Mouse (Mus musculus): ENCODE measurements around the gene Oxsm.

Gene Oxsm

DNA sequence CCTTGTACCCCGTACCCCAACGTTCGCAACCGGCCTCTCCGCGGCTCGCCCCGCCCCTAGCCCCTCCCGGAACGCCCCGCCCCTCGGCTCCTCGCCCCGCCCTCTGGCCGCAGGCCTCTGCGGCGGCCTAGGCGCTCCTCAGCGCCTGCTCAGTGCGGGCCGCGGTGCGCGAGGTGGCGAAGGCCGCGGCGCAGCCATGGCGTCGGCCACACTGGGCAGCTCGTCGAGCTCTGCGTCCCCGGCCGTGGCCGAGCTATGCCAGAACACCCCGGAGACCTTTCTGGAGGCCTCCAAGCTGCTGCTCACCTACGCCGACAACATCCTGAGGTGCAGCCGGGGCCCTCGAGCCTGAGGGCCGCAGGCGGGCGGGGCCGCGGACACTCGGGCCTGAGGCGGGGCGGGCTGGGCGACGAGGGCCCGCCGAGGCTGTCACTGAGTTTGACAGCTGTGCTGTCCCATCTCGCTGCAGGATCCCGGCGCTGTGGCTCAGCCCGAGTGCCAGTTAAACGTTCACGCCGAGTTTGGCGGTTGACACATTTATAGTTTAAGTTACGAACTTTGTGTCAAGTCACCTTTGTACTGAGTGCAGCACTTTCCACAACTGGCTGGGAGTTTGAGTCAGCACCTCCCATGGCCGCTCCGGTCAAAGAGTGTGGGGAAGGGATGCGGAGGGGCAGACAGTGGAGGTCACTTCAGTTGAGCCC lies at the start of gene Oxsm, which contains the start of gene Ngly1:
TSS of gene Oxsm (minus strand) at position 638 of the 704 bp plus-strand sequence.
TSS of gene Ngly1 (plus strand) at position 110 of the 704 bp plus-strand sequence.
- DNase-seq (ENCODE audit: low read depth) = peak; percentile 88

DNA sequence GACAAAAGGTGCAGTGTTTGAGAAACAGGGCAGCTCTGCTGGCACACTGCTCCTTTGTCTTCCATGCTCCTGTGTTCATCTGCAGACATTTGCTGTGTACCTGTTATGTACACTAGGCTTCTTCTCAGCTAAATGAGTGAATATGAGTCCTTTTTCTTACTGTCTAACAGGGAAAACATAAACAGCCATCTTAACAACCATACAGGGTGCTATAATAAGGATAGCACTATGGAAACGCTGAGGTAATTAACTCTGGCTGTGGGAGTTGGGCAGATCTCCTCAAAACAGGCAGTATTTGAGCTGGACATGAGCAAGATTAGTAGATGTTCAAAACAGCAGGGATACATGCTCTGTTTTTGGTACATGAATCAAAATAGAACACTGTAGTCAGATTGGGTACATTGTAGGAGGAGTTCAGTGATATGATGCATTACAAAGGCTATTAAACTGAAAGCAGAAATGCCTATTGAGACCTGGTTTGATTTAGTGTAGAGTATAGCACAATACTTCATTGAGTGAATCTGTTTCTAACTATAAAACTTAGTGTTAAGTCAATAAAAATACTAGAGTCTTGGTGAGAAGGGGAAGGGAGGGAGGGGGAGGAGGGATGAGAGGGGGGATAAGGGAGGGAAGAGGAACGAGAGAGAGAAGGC lies 47.3 kb upstream of the Oxsm start:
- no peak for DNase-seq (ENCODE audit: low read depth)

DNA sequence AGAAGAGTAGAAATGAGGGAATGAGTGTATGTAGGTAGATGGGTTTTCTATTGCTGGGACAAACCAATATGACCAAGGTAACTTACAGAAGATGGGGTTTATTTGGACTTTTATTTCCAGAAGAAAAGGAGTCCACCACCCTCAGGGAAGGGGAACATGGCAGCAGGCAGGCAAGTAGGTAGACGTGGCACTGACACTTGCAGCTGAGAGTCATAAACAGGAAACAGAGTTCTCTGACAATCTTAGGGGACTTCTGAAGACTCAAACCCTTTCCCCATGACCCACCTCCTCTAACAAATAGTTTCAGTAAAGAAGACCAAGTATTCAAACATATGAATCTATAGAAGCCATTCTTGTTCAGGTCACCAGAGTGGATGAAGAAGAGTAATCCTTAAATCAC lies 44.3 kb upstream of the Oxsm start:
- DNase-seq (ENCODE audit: low read depth) = no peak

DNA sequence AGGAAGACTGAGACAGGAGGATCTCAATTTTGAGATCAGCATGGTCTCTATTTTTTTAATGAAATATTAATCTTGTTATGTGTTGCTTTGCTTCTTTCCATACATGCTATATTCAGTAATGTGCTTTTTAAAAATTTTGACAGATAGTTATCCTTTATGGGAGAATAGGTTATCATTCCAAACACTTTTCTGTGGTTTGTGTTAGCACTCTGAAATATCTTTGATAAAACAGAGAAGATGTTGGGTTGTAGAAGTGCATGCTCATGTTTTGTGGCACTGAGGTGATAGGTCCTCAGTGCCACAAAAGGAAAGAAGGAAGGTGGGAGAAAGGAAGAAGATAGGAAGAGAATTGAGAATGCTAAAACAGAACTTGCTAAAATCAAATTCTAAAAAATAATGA lies 43.4 kb upstream of the Oxsm start:
- no peak for DNase-seq (ENCODE audit: low read depth)

DNA sequence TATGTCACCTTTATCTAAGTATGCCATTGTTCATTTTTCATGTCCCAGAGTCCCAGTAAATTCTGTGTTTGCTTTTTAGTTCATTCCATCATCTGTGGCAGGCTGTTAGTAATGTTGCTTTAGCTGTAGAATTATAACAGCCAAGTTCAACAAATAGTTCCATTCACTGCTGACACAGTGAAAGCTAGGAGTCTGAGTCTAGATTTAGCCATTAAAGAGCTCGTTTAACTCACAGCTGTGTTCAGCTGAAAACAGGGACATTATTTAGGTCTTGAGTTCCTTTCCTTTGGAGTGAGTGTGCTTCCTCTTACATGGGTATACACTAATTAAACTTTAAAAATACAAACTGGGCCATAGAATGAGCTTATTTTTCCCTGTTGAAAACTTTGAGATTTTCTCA lies 42.8 kb upstream of the Oxsm start:
- no peak for DNase-seq (ENCODE audit: low read depth)

DNA sequence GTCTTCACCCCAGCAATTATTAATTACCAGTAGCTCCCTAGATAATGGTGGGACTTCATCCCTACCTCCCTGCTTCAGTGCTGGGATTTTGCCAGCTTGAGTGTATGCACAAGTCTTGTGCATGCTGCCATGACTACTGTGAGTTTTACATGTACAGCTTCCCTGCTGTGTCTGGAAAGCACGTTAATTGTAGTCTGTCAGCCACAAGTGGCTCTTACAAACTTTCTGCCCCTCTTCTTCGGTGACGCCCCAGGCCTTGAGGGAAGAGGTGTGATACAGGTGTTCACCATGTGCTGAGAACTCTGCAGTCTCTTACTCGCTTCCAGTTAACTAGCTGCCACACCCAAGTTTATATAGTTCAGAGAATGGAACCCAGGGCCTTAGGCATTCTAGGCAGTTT lies 34.4 kb upstream of the Oxsm start:
- no peak for DNase-seq (ENCODE audit: low read depth)

DNA sequence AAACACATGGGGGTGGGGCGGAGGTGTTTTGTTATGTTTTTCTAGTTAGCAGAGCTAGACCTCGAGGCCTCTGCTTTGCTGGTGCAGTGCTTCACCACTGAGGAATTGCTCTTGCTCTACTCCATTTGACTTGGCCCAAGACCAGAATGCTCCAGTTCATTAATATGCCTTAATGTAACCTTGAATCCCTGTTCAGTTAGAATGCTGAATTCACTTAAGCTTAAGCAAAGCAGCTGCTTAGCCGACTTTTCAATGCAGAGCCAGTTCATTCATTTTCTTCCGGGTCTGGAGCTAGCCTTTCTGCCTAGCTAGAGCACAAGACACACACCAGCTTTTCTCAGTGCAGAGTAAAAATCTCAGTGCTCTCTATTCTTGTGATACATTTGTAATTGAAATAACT lies 29.6 kb upstream of the Oxsm start:
- DNase-seq (ENCODE audit: low read depth) = no peak

DNA sequence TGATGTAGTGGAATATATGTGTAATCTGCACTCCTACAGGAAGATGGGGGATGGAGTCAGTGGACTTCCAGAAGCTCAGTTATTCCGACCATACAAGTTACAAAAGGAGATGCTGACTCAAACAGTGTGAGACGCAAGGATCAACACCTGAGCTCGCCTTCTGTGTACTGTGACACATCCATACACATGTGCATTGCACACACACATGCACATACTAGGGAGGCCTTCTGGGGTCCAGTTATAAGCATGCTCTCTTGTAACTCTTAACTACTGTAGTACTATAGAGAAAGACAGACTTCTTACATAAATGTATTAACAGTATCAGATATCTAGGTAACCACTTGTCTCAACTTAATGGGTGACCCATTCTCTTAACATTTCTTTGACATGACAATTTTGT lies 24.1 kb upstream of the Oxsm start:
- no peak for DNase-seq (ENCODE audit: low read depth)

DNA sequence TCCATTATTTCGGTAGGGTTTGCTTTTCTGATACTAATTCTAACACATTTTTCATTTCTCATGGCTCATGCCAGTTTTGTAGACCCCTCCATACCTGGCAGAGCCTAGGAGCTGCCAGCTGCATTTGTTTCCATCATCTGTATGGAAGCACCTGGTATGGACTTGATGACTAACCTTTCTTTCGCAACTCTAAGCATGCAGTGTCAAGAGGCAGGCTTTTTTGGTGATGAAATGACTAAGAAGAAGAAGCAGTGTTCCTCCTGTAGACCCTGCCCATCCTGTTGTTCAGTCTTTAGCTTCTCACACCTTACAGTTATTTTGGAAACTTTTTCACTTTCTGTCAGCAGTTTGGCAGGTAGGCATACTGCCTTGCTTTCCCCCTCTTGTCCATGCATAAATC lies 20.2 kb upstream of the Oxsm start:
- no peak for DNase-seq (ENCODE audit: low read depth)

DNA sequence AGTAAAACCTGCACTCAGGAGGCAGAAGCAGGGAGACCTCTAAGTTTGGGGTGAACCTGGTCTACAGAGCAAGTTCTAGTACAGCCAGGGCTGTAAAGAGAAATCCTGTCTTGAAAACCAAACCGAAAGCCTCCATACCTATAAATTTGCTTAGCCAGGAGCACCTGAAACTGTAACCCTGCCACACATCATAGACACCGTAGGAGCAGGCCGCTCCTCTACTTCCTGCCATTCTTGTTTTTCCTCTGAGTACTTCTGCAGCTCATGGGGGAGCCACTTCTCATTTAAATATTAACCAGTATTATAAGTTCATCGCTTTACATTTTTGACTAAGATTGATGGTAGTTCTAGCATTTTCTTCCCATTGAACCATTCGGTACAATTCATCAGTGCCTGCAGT lies 17.4 kb upstream of the Oxsm start:
- no peak for DNase-seq (ENCODE audit: low read depth)

DNA sequence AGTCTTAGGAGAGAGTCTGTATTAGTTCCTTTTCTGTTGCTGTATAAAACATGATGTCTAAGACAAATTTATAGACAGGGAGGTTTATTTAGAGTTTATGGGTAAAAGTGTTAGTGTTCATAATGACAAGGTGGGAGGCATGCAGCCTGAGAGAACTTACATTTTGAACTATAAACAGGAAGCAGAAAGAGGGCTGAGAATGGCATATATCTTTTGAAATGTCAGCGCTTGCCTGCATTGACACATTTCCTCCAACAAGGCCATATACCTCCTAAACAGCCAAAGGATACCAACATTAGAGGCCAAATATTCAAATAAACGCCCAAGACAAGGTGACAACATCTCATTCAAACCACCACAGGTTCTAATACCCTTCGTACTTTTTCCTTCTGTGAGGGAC lies 12.3 kb upstream of the Oxsm start:
- no peak for DNase-seq (ENCODE audit: low read depth)

DNA sequence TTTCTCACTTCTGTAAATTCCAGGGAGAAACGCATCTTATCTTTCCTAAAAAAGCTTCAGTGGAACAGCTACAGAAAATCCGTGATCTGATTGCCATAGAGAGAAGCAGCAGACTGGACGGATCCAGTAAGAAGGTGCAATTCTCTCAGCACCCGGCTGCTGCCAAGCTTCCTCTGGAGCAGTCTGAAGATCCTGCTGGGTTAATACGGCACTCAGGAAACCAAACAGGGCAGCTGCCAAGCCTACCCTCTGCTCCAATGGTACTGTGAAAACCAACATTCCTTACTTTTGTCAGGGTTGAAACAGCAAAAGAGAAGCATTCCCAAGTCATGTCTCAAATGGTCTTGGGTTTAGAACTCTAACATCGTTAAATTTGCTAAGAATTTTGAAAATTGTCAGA lies 10.9 kb upstream of the Oxsm start:
- DNase-seq (ENCODE audit: low read depth) = no peak

DNA sequence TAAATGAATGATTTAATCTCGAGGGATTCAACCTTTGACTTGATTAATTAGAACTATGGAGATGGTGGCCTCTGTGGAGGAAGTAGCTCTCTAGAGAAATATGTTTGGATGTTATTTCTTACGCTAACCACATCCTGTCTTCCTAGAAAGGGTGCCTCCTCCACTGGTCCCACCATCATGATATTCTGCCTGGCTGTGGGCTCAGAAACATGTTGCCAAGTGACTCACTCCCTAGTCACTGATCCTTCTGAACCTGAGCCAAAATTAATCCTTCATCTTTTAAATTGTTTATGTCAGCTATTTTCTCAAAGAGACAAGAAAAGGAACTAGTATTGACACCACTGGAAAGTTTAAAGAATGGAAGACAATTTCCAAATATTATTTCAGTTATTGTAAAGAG lies 6.6 kb upstream of the Oxsm start:
- DNase-seq (ENCODE audit: low read depth) = peak; percentile 69

DNA sequence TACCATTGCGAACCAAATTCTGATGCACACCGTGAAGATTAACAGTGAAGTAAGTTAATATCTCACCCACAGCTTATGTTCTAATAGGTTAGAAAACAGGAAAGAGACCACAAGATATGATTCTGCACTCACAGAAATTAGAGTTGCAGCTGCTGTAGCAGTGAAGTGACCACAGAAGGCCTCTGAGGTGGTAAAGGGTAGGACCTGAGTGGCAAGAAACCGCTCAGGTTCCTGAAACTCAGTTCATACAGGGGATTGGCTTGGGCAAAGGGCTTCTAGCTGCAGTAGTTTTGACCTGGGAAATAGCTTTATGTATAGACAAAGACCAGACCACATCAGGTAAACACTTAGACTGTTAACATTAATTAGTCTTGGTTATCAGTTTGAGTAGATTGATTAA lies 6.1 kb upstream of the Oxsm start:
- no peak for DNase-seq (ENCODE audit: low read depth)

DNA sequence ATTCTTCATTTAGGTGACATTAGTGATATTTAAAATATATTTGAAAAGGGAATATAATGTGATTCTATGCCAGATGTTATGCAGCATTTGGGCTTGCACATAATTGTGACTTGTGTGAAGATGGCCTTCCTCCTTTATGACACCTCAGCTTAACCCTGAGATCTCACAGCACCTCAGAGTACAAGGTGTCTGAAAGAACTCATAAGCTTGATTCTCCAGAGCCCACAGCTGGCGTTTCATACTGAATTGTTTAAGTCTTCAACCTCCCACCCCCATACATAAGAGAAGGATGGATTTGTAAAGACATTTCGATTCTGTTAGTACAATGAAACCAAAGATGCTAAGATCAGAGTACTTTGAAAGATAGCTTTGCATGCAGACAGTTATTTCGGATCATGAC lies 491 bp upstream of the Oxsm start:
- peak; percentile 38 for DNase-seq (ENCODE audit: low read depth)

DNA sequence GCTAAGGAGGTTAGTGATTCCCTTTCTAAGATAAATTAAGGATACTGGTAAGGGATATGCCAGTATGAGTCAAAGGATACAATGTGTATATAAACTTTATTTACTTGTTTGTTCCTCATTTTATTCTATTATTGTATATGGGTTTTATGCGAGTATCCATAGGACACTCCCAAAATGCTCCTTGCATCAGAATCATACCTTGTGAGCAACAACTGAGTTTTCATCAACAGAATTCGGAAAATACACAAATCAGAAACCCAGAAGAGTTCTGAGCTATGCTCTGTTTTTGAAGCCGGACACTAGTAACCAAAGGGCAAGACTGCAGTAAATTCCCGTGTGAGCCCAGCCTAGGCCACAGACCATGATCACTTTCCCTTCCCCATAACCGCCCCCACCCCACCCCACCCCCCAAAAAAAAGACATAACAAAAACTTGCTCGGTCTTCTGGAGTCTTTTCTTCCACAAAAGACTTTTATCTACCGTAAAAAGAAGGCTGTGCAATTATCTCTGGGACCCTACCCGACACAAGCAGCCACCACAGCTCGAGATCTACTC lies 928 bp downstream of the Oxsm start:
- no peak for DNase-seq (ENCODE audit: low read depth)

DNA sequence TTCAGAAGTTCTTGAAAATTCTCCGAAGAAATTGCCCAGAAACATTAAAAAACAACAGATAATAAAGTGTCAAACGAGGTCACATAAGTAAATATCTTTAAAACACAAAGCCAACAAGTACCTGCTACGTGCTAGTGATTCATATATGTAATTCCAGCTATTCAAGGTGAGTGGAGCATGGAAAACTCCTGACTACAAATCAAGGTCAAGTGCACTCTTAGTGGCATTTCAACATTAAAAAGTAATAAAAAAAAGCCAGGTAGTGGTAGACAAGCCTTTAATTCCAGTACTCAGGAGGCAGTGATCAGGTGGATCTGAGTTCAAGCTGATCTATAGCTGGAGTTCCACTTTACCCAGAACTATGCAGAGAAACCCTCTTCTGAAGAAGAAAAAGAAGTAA lies 1.5 kb downstream of the Oxsm start:
- no peak for DNase-seq (ENCODE audit: low read depth)

DNA sequence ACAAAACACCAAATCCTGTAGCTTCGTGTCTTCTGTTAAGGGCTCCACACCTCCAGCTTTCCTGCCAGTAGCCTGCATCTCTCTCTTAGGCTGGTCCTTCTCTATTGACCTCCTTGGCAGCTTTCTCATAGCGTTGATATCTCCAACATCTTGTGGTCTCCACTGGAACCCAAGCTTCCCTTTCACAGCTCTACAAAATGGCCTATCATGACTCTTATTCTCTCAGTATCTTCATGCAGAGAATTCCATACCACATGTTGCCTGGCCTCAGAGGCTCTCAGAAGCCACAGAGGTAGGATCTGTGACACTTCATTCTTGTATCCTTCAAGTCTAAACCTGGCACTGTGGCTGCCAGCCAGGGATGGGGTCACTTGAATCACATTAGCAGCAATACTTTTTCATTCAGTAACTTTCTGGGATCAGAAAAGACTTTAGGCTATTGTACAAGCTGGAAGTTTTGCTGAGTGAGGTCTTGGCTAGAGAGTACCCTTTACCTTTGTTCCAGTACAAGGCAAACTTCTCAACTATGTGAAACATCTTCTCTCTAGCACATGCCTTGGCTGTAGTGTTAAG lies 3.2 kb downstream of the Oxsm start:
- no peak for DNase-seq (ENCODE audit: low read depth)

DNA sequence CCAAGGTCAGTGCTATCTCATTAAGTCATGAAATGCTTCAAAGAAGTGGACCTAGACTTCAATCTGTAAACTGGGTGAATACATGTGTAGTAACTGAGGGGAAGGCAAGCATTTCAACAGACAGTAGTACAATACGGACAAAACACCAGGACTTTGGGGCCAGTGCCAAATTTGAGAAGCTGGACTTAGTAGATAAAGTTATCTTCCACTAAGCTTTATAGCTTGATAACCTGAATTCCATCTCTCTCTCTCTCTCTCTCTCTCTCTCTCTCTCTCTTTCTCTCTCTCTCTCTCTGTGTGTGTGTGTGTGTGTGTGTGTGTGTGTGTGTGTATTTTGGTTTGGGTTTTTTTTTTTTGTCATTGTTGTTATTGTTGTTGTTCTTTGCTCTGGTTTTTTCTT lies 4.5 kb downstream of the Oxsm start:
- no peak for DNase-seq (ENCODE audit: low read depth)

DNA sequence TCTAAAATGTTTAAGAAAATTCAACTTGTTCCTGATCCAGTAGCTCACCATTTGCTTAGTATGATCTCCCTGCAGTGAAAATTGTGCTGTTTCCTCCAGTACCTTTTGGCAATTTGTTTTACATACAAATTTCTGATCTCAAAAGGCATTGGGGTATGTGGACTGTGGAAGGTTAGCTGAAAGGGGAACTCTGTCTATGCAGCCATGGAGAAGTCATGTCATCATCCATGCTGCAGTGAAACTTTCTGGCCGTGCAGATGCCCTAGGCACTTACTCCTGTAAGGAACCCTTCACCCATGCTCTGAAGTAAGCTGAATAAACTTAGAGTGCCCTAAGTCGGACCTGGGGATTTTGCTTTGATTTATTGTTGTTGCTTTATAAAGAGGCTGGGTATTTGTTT lies 5.2 kb downstream of the Oxsm start:
- DNase-seq (ENCODE audit: low read depth) = no peak

DNA sequence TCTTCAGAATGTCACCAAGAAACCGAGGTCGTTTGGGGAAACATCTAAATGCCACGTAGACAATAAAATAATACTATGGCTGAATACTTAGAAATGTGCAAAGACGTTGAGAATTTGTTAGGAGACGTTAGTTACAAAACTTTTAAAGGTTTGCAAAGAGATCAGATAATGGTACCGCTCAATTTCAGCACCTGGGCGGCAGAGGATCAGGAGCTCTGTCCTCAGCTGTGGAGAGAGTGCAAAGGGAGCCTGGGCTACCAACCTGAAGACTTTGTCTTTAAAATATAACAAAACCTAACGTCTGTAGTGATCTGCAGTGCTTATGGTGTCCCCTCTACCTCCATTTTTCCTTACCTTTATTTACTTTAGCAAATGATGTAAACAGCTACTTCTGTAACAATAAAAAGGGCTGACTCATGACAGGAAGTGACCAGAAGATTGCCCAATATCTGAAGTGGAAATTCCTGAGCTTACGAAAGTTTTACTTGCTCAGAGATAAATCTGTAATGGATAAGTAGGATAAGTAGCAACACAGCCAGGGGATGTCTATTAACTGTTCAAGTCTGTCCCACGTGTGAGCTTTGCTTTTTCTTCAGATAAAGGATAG lies 5.9 kb downstream of the Oxsm start:
- DNase-seq (ENCODE audit: low read depth) = no peak

DNA sequence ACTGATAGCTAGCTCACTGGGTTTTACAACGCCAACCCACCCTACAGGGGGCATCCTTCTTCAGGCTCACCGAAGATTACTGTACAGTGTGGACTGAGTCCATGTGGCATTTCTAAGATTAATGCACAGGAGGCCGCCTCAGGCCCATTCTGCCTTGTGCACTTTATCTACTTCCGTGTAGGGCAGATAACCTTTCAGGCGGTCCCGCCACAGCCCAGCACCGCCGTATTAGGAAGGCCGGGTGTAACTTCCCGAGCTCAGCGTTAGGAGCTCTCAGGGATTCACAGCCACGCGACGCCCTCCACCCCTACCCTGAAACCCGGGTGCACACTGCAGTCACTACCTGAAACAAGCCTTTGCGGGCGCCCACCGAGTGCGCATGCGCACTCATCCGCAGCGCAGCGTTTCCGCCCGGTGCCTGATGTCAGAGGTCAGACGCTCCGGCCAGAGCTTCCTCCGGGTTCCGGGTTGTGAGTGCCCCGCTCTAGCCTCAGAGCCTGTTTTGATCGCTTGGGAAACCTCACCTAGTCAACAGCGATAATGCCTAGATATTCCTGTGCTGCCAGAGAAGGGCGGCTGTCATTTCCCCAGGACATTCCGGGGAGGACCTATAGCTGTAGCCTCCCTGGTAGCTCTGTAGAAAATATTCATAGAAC lies 6.5 kb downstream of the Oxsm start:
- peak; percentile 91 for DNase-seq (ENCODE audit: low read depth)

All from naive thymus-derived CD4-positive, alpha-beta T cell, adult 2 months (primary cell).